Mouse (Mus musculus) erythroblast, embryonic 14.5 days (primary cell): ENCODE measurements around the gene Mei1.

Experiments used
- GATA1 ChIP-seq: IDR thresholded peaks from 2 replicates; pipeline ENCODE4 v1.6.1; 2012; ENCODE audit warnings: low read length, inconsistent platforms, mixed read lengths
- TAL1 ChIP-seq: IDR thresholded peaks from 3 replicates; pipeline ENCODE4 v1.6.1; 2012; ENCODE audit warnings: low read length, inconsistent platforms, mixed read lengths

DNA sequence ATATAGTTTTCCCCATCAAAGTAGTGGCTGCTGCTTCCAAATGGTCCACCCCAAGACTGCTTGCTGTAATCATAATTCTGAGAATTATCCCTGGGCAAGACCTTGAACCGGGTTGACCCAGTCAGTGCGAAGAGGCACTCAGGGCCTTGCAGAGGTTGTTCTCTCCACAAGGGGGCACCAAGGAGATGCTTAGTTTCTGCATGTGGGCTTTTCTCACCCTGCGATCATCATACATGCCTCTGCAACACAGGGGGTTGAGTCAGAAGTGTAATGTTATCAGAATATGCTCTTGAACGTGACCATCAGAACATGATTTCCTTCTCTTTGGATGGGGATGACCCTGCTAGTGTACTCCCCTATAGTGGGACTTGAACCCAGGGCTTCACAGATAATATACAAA, 68.8 kb downstream of the Mei1 start:
- TF ChIP-seq GATA1 (no peak), TAL1 (no peak)
